Mouse (Mus musculus) intestine, embryonic 16.5 days (tissue): ENCODE measurements around the gene Ppp2r5a. TPM values are rescaled to one million over a fixed set of nuclear protein-coding genes. Genes with fewer than 3 reads are reported as not detected.

ENCODE experiments used
- ATAC-seq: fragments of 200-750 bp; cut with Nextera tagmentation; 2 replicates; pipeline ENCODE4 v1.8.0; 2017; ENCODE audit warnings: moderate TSS enrichment, moderate library complexity
- H3K27ac ChIP-seq: fragments of 300-500 bp; sonication (generic); 2 replicates; pipeline ENCODE4 v1.5.1; 2014; ENCODE audit warnings: mild to moderate bottlenecking, low read length
- H3K27me3 ChIP-seq: fragments of 300-500 bp; sonication (generic); replicated peaks from 2 replicates; pipeline ENCODE4 v1.6.1; 2014; ENCODE audit warnings: low read length, control low read depth, mixed read lengths; ENCODE audit not compliant: control insufficient read depth, insufficient read depth
- H3K36me3 ChIP-seq: fragments of 300-500 bp; sonication (generic); 2 replicates; pipeline ENCODE4 v1.6.1; 2014; ENCODE audit warnings: low read length, control low read depth; ENCODE audit not compliant: control insufficient read depth, insufficient read depth
- H3K4me1 ChIP-seq: fragments of 300-500 bp; sonication (generic); 2 replicates; pipeline ENCODE4 v1.6.1; 2014; ENCODE audit warnings: low read length, control low read depth, mixed read lengths; ENCODE audit not compliant: control insufficient read depth, insufficient read depth
- H3K4me2 ChIP-seq: fragments of 300-500 bp; sonication (generic); 2 replicates; pipeline ENCODE4 v1.6.1; 2014; ENCODE audit warnings: low read depth, low read length, control low read depth
- H3K4me3 ChIP-seq: fragments of 300-500 bp; sonication (generic); 2 replicates; pipeline ENCODE4 v1.5.1; 2014; ENCODE audit warnings: mild to moderate bottlenecking, low read length
- H3K9ac ChIP-seq: fragments of 300-500 bp; sonication (generic); 2 replicates; pipeline ENCODE4 v1.6.1; 2014; ENCODE audit warnings: low read depth, low read length
- H3K9me3 ChIP-seq: fragments of 300-500 bp; sonication (generic); 2 replicates; pipeline ENCODE4 v1.6.1; 2016; ENCODE audit warnings: low read length, control low read depth; ENCODE audit not compliant: control insufficient read depth
- WGBS: fragments of 180-500 bp; shearing (Covaris S2); extraction: QIAGEN DNeasy Blood & Tissue Kit; methylation state at CpG from one replicate; pipeline ENCODE4 v1.1.7; 2014; 5-methylcytosine and 5-hydroxymethylcytosine counted together
- polyA plus RNA-seq: library from polyadenylated mRNA; unstranded; fragments of >200 nt; fragmentation: Nextera tagmentation; extraction: Ambion mirVana; gene quantifications from 2 replicates; pipeline ENCODE4 v1.2.1, GENCODE M21; 2015

Ppp2r5a gene
- polyA plus RNA-seq, 1 experiment from 2014 or later = 11.8 TPM

DNA sequence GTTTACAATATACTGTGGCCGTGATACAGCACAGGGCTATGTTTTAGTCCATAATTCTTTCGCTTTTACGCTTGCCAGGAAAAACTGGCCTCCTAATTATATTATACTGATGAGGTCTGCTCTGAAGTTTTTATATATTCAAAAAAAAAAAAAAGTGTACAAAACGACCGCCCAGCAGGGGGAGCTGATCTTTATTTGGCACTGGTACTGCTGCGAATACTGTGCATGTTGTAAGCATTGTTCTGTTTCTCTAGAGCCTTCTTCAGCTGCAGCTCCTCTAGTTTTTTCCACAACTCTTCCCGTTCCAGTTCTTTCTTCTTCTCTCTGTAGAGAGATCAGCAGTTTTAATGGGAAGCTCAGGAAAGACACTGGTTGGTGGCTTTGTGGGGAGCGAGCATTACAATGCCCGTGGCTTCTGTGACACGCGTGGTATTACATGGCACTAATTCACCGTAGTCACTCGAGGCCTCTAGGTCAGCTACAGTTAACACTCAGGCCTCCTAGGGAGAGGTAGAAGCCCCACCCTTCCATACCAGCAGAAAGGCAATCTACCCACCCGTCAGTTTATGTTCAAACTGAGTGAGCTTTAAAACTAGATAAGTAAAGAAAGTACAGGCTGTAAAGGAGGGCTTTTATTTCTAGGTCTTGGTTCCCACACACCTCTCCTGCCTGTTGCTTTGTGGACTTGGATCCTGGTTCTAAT is 50.1 kb downstream of the Ppp2r5a start:
- WGBS = 56% methylated on average over 14 of the region's 14 CpGs
- H3K36me3 ChIP-seq = peaks cover 6% of the 10 kb centered on the region
- H3K4me3 ChIP-seq = no peak overlapping the region
- ATAC-seq = peak; percentile 77
- H3K4me2 ChIP-seq = no peak overlapping the region
- H3K27me3 ChIP-seq = no peaks in the 10 kb centered on the region
- H3K4me1 ChIP-seq = no peaks in the 10 kb centered on the region
- H3K27ac ChIP-seq = 0 out of 2 replicates have a peak overlapping the region, but pooled peaks have one; percentile 45
- no peak overlapping the region for H3K9ac ChIP-seq
- no peaks in the 10 kb centered on the region for H3K9me3 ChIP-seq

- no peak overlapping the region for H3K4me3 ChIP-seq
- no peak overlapping the region for H3K27ac ChIP-seq
- no peaks in the 10 kb centered on the region for H3K9me3 ChIP-seq
- no peaks in the 10 kb centered on the region for H3K27me3 ChIP-seq
- H3K9ac ChIP-seq = no peak overlapping the region
- H3K4me2 ChIP-seq = no peak overlapping the region
- no peaks in the 10 kb centered on the region for H3K4me1 ChIP-seq
- peaks cover 4% of the 10 kb centered on the region; the same call in 1 of the 2 replicates for H3K36me3 ChIP-seq
- no peak for ATAC-seq
- 94% methylated on average over 5 of the region's 5 CpGs for WGBS
Measured at GRCm38 (mm10) chr1:191350355-191350754, 52.7 kb downstream of the Ppp2r5a start.

GRCm38 (mm10) chr1:191349486-191350037 is 53.5 kb downstream of the Ppp2r5a start:
- no peaks in the 10 kb centered on the region for H3K9me3 ChIP-seq
- peaks cover 8% of the 10 kb centered on the region; the same call in 1 of the 2 replicates for H3K36me3 ChIP-seq
- no peaks in the 10 kb centered on the region for H3K27me3 ChIP-seq
- H3K4me1 ChIP-seq = no peaks in the 10 kb centered on the region
- H3K27ac ChIP-seq = peak overlapping the region; percentile 24; the same call in 1 of the 2 replicates
- H3K4me2 ChIP-seq = no peak overlapping the region
- no peak for ATAC-seq
- no peak overlapping the region for H3K4me3 ChIP-seq
- WGBS = 78% methylated on average over 23 of the region's 23 CpGs
- no peak overlapping the region for H3K9ac ChIP-seq

DNA sequence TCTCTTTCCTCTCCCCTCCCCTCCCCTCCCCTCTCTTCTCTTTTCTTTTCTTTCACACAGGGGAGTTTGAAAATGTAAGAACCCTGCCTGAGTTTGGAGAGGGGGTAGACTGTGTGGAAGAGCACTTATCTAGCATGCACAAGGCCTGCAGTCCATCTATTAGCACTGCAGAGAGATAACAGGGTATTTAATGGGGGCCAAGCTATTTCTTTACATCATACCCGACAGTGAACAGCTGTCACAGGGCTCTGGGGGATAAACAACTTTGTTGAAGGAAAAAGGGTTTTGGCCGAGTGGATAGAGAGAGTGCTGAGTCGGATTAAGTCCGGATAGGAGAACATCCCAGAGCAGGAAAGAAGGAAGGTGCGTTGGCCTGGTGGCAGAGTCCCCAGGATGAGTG is 54.1 kb downstream of the Ppp2r5a start:
- Histone ChIP-seq H3K9ac (no peak overlapping the region), H3K27me3 (no peaks in the 10 kb centered on the region), H3K4me3 (no peak overlapping the region), H3K9me3 (no peaks in the 10 kb centered on the region), H3K4me2 (no peak overlapping the region), H3K4me1 (no peaks in the 10 kb centered on the region), H3K36me3 (peaks cover 9% of the 10 kb centered on the region; the same call in 1 of the 2 replicates), H3K27ac (peak overlapping the region; percentile 24; the same call in 1 of the 2 replicates)
- ATAC-seq = 0 out of 2 replicates have a peak, but pooled peaks have one; percentile 17
- WGBS = 45% methylated on average over 5 of the region's 5 CpGs

DNA sequence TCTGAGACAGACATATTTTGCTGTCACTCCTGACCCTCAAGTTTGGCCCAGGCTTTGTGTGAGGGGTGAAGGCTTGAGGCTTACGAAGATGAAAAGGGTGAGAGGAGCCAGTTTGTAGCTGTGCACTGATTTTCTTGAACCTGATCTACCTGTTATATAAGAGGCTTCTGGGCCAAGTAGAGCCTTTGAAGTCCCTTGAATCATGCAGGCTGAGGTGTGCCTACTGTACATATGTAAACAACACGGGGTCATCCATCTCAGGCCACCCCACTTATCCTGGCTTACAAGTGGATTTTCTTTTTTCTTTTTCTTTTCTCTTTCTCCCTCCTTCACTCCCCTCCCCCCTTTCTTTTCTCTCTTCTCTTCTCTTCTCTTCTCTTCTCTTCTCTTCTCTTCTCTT is 54.5 kb downstream of the Ppp2r5a start:
- H3K9me3 ChIP-seq = no peaks in the 10 kb centered on the region
- H3K9ac ChIP-seq = no peak overlapping the region
- H3K4me2 ChIP-seq = no peak overlapping the region
- WGBS = 80% methylated on average over 2 of the region's 2 CpGs
- H3K4me3 ChIP-seq = no peak overlapping the region
- no peak overlapping the region for H3K27ac ChIP-seq
- no peaks in the 10 kb centered on the region for H3K4me1 ChIP-seq
- no peak for ATAC-seq
- peaks cover 10% of the 10 kb centered on the region; the same call in 1 of the 2 replicates for H3K36me3 ChIP-seq
- no peaks in the 10 kb centered on the region for H3K27me3 ChIP-seq

- Histone ChIP-seq H3K36me3 (peaks cover 10% of the 10 kb centered on the region; the same call in 1 of the 2 replicates), H3K4me3 (no peak overlapping the region), H3K9ac (no peak overlapping the region), H3K9me3 (no peaks in the 10 kb centered on the region), H3K4me1 (no peaks in the 10 kb centered on the region), H3K4me2 (no peak overlapping the region), H3K27ac (no peak overlapping the region), H3K27me3 (no peaks in the 10 kb centered on the region)
- WGBS = 89% methylated on average over 8 of the region's 8 CpGs
- no peak for ATAC-seq
Measured at GRCm38 (mm10) chr1:191347602-191348001, 55.5 kb downstream of the Ppp2r5a start.

DNA sequence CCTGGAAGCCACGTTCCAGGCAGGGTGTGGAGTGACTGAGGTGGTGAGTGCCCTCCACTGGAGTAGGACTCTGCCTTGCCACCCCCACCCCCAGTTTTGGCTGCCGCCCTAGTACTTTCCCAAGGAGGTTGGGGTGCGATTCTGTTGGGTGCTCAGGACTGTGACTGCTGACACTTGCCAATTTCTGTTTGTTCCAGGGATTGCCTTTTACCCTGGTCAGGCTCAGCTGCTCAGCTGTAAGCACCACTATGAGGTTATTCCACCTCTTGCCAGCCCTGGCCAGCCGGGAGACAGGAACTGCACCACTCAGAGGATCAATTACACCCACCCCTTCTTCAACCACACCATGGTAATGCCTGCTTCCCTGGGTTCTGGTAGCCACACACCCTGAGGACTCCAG is 62.5 kb downstream of the Ppp2r5a start:
- Histone ChIP-seq H3K36me3 (peaks cover 18% of the 10 kb centered on the region), H3K27ac (no peak overlapping the region), H3K27me3 (no peaks in the 10 kb centered on the region), H3K9ac (no peak overlapping the region), H3K4me1 (no peaks in the 10 kb centered on the region), H3K4me2 (no peak overlapping the region), H3K9me3 (no peaks in the 10 kb centered on the region), H3K4me3 (no peak overlapping the region)
- WGBS = 82% methylated on average over 4 of the region's 4 CpGs
- ATAC-seq = no peak

DNA sequence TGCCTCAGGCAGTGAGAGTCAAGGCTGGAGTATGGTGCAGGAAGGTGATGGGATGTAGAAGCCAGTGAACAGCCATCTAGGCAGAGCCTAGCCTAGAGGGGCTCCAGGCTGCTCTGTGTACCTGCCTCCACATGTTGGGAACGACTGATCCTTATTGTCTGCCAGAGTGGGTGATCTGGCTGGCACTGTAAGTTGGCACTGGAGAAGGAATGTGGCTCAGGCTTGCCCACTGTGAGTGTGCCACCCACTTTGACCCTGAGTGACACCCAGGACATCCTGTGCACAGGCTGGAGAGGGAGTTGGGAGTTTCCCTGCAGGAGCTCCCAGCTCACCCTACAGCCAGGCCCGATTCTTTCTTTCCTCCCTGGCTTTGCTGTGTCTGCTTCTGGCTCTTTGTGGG is 63.2 kb downstream of the Ppp2r5a start:
- Histone ChIP-seq H3K4me3 (no peak overlapping the region), H3K9me3 (no peaks in the 10 kb centered on the region), H3K27ac (no peak overlapping the region), H3K36me3 (peaks cover 17% of the 10 kb centered on the region), H3K9ac (no peak overlapping the region), H3K4me2 (no peak overlapping the region), H3K4me1 (no peaks in the 10 kb centered on the region), H3K27me3 (no peaks in the 10 kb centered on the region)
- ATAC-seq = no peak
- WGBS = 87% methylated on average over 2 of the region's 2 CpGs

GRCm38 (mm10) chr1:191334500-191334899 is 68.6 kb downstream of the Ppp2r5a start:
- H3K4me3 ChIP-seq = no peak overlapping the region
- WGBS = 83% methylated on average over 5 of the region's 5 CpGs
- no peak overlapping the region for H3K27ac ChIP-seq
- ATAC-seq = no peak
- H3K9me3 ChIP-seq = no peaks in the 10 kb centered on the region
- H3K36me3 ChIP-seq = peaks cover 10% of the 10 kb centered on the region
- H3K27me3 ChIP-seq = no peaks in the 10 kb centered on the region
- H3K4me2 ChIP-seq = no peak overlapping the region
- H3K4me1 ChIP-seq = no peaks in the 10 kb centered on the region
- H3K9ac ChIP-seq = no peak overlapping the region
